Mouse (Mus musculus) ES-E14 (cell line): ENCODE results near the gene Cacna1e. TPM values are rescaled to one million over a fixed set of nuclear protein-coding genes. Genes with fewer than 3 reads are reported as not detected.

ENCODE experiments used
- DNase-seq: peaks from one replicate; pipeline ENCODE4 v3.0.0-alpha.2; 2013; ENCODE audit warnings: low read depth, low spot score
- H3K27ac ChIP-seq: 2 replicates; pipeline ENCODE4 v1.5.1; 2012; ENCODE audit warnings: low read depth, mild to moderate bottlenecking, low read length, moderate library complexity, mixed read lengths; ENCODE audit not compliant: poor library complexity, insufficient read depth, severe bottlenecking
- H3K36me3 ChIP-seq: 2 replicates; pipeline ENCODE4 v1.6.1; 2012; ENCODE audit warnings: mild to moderate bottlenecking, low read length, moderate library complexity, mixed read lengths; ENCODE audit not compliant: control insufficient read depth, poor library complexity, insufficient read depth, severe bottlenecking
- H3K4me1 ChIP-seq, 2 experiments: fragments of 150-350 bp in 1 of 2; sonication (generic) in 1 of 2; 2 replicates each; pipeline ENCODE4 v1.6.1; 2012; ENCODE audit warnings: low read length in 2 of 2, mild to moderate bottlenecking in 1 of 2, mixed read lengths in 1 of 2; ENCODE audit not compliant: control insufficient read depth in 2 of 2, insufficient read depth in 2 of 2, poor library complexity in 1 of 2
- H3K4me3 ChIP-seq, 2 experiments: fragments of 150-350 bp in 1 of 2; sonication (generic) in 1 of 2; 2 replicates each; pipeline ENCODE4 v1.5.1; 2012; ENCODE audit warnings: low read length in 2 of 2, low read depth in 1 of 2, mild to moderate bottlenecking in 1 of 2, mixed read lengths in 1 of 2; ENCODE audit not compliant: insufficient read depth in 1 of 2, poor library complexity in 1 of 2, severe bottlenecking in 1 of 2
- H3K9ac ChIP-seq: 2 replicates; pipeline ENCODE4 v1.6.1; 2012; ENCODE audit warnings: low read depth, mild to moderate bottlenecking, low read length, mixed read lengths; ENCODE audit not compliant: poor library complexity, insufficient read depth, severe bottlenecking
- H3K9me3 ChIP-seq: fragments of 150-350 bp; sonication (generic); 2 replicates; pipeline ENCODE4 v1.6.1; 2012; ENCODE audit warnings: low read depth, mild to moderate bottlenecking, low read length; ENCODE audit not compliant: control insufficient read depth, insufficient read depth
- CHD2 ChIP-seq: IDR thresholded peaks from 2 replicates; pipeline ENCODE4 v1.6.1; 2014; ENCODE audit warnings: mild to moderate bottlenecking, low read depth, low read length, inconsistent platforms
- HCFC1 ChIP-seq: IDR thresholded peaks from 2 replicates; pipeline ENCODE4 v1.6.1; 2012; ENCODE audit warnings: low read length, inconsistent platforms, borderline replicate concordance; ENCODE audit not compliant: insufficient read depth
- MAFK ChIP-seq: IDR thresholded peaks from 2 replicates; pipeline ENCODE4 v1.6.1; 2014; ENCODE audit warnings: mild to moderate bottlenecking, low read depth, low read length, inconsistent platforms; ENCODE audit not compliant: insufficient read depth
- ZC3H11A ChIP-seq: IDR thresholded peaks from 2 replicates; pipeline ENCODE4 v1.6.1; 2012; ENCODE audit warnings: low read depth, mild to moderate bottlenecking, inconsistent platforms, low read length, borderline replicate concordance
- ZNF384 ChIP-seq: IDR thresholded peaks from 2 replicates; pipeline ENCODE4 v1.6.1; 2012; ENCODE audit warnings: low read depth, low read length, inconsistent platforms
- in situ Hi-C, 2 experiments: fragments of 600-800 bp; cut with MboI; formaldehyde crosslinking; loops; one replicate each; pipeline ENCODE4 v1.15.1; 2025; ENCODE audit warnings: low sequenced_read_pairs in 2 of 2, inconsistent platforms in 1 of 2; ENCODE audit not compliant: unreplicated experiment in 2 of 2
- total RNA-seq: library from RNA; depleted of rRNA; stranded (reverse); fragments of 300-350 nt; gene quantifications from 2 replicates; pipeline ENCODE4 v1.2.3, GENCODE M21; 2012

Cacna1e gene
- total RNA-seq, 1 experiment = 0.31 TPM

DNA sequence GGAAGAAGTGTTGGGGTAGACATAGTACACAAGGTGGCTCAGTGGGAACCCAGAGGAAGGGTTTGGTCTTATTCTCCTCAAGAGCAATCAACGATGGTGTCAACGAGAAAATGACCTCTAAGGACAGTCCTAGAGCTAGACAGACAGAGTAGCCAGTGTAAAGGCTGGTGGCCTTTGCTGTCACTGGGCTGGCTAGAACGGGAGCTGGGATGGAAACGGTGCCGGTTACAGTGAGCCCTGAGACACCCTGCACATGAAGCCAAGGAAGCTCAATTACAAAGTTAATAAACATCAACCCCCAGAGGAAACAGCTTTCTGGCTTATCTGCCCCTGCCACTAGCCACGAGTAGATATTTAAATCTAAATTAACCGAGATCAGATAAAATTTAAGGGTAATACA is 168.7 kb downstream of the Cacna1e start:
- no peaks in the 10 kb centered on the region for H3K4me1 ChIP-seq
- TF ChIP-seq ZC3H11A (no peak), CHD2 (no peak)
- H3K4me3 ChIP-seq = no peak overlapping the region
- H3K9me3 ChIP-seq = no peaks in the 10 kb centered on the region
- DNase-seq = no peak
- no peak overlapping the region for H3K9ac ChIP-seq
- in situ Hi-C loops = no loop called here
- H3K36me3 ChIP-seq = no peaks in the 10 kb centered on the region
- H3K27ac ChIP-seq = no peak overlapping the region

DNA sequence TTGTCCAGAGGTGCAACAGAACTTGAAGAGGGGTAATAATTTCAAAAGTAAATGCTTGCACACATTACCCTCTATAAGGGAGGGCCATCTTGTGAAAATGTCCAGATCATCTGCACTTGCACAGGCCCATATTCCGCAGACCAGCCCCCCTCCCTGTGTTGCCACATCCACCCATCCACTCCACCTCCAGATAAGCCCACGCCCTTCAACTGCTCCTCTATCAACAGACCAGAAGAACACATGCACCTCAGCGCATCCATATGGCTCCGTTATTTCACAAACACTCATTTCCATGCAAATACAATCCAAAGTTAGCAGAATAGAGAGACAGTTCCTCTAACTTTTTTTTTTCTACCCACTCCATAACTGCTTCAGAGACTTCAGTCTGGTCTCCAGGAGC is 171.6 kb downstream of the Cacna1e start:
- TF ChIP-seq ZNF384 (no peak), MAFK (no peak), HCFC1 (no peak), CHD2 (no peak), ZC3H11A (no peak)
- H3K4me3 ChIP-seq = no peak overlapping the region
- no peaks in the 10 kb centered on the region for H3K9me3 ChIP-seq
- in situ Hi-C loops = no loop called here
- H3K9ac ChIP-seq = no peak overlapping the region
- no peak for DNase-seq
- no peaks in the 10 kb centered on the region for H3K36me3 ChIP-seq
- H3K27ac ChIP-seq = no peak overlapping the region
- H3K4me1 ChIP-seq = no peaks in the 10 kb centered on the region

DNA sequence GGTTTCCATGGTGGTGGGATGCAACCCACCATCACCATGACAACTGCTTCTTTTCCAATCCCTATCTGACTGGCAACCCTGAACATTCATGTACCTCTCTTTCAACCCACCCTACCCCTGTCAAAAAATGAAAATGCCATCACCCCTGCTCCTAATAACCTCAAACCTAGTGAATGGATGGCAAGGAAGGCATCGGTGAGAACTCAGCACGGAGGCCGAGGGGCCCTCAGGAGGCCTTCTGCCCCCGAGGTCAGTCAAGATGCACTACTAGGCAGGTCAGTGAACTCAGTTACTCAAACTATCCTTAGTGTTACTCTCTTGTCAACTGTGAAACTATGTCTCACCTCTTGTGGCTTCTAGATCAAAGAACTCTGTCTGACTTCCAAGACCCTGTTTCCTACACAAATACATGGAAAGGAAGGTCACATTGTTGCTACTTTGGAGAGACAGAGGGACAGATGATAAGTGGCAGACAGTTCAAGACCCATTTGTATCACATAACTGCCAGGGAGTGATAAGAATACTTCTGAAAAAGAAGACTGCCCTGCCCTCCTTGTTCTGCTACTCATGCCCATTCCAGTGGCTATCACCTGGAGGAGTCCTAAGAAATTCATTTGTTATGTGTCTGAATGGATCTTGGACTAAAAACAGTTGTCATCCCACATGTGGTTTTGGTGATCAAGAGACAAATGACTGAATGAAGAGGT is 176.6 kb downstream of the Cacna1e start:
- H3K9ac ChIP-seq = no peak overlapping the region
- no peak overlapping the region for H3K4me3 ChIP-seq
- H3K36me3 ChIP-seq = no peaks in the 10 kb centered on the region
- no peak for DNase-seq
- no peaks in the 10 kb centered on the region for H3K9me3 ChIP-seq
- H3K4me1 ChIP-seq = no peaks in the 10 kb centered on the region
- TF ChIP-seq CHD2 = no peak
- TF ChIP-seq MAFK = no peak
- TF ChIP-seq HCFC1 = no peak
- TF ChIP-seq ZNF384 = no peak
- TF ChIP-seq ZC3H11A = no peak
- H3K27ac ChIP-seq = no peak overlapping the region
- in situ Hi-C loops = no loop called here

DNA sequence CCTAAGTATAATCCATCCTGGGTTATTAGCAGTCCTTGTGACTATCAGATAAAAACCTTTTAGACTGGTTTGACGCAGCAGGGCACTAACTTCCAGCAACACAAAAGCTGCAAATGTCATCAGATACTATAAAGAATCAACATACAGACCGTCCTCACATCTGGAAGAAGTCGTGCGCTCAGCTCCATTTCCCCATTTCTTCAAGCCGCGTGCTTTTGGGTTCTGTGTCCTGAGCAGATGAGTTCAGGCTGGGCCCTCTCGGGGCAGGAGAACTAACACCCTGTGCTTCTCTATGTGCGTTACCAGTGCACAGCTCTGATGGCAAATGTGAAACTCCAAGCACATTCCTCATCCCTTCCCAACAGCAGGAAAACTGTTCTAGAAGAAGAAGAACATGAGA is 177.3 kb downstream of the Cacna1e start:
- H3K27ac ChIP-seq = no peak overlapping the region
- in situ Hi-C loops = no loop called here
- H3K36me3 ChIP-seq = no peaks in the 10 kb centered on the region
- H3K4me3 ChIP-seq = no peak overlapping the region
- no peaks in the 10 kb centered on the region for H3K4me1 ChIP-seq
- no peak for TF ChIP-seq CHD2
- DNase-seq = no peak
- no peaks in the 10 kb centered on the region for H3K9me3 ChIP-seq
- no peak overlapping the region for H3K9ac ChIP-seq

DNA sequence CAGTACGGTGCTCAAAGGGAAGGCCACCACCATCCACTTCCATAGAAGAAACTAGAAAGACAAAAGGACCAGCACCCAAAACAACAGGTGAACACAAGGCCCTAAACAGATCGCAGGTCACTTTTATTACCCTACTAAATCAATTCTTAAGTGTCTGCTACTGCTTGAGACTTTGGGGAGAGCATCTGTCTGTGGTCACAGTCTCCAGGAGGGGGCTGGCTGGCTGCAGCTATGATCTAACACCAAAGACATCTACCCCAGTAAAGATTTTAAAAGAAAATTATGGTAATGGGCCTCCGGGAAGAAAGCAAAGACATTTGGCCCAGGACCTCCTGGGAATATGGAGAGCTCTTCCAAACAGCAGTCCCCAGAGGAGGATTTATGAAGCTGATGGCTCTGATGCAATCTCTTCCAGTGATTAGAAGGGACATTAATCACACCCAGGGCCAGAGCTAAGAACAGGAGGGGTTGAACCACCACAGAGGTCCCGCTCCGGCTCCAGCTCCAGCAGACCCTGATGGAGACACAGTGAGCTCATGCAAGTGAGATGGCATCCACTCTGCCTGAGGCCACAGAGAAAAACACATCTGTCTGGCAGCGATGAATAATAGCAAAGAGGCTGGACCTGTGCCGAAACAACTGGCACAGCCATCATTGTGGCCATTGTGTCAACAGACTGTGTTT is 178.3 kb downstream of the Cacna1e start:
- no peak overlapping the region for H3K4me3 ChIP-seq
- no peaks in the 10 kb centered on the region for H3K9me3 ChIP-seq
- H3K9ac ChIP-seq = no peak overlapping the region
- TF ChIP-seq CHD2 = no peak
- TF ChIP-seq HCFC1 = no peak
- TF ChIP-seq MAFK = no peak
- TF ChIP-seq ZNF384 = no peak
- TF ChIP-seq ZC3H11A = no peak
- H3K36me3 ChIP-seq = no peaks in the 10 kb centered on the region
- no peak overlapping the region for H3K27ac ChIP-seq
- H3K4me1 ChIP-seq = no peaks in the 10 kb centered on the region
- DNase-seq = no peak
- in situ Hi-C loops = no loop called here
